Mouse (Mus musculus): ENCODE measurements around the gene Tnni3. TPM values are rescaled to one million over a fixed set of nuclear protein-coding genes. Genes with fewer than 3 reads are reported as not detected.

The Tnni3 gene
- polyA plus RNA-seq, 1 experiment from 2014 or later, result 0.46 TPM

GRCm38 (mm10) chr7:4523205-4524130, 561 bp downstream of the Tnni3 start:
- Histone ChIP-seq H3K27ac (ENCODE audit: low read depth) (no peak overlapping the region), H3K36me3 (replicated peaks; ENCODE audit: insufficient read depth, low read length) (no peaks in the 10 kb centered on the region), H3K9ac (replicated peaks) (no peak overlapping the region), H3K9me3 (ENCODE audit: low read length) (no peaks in the 10 kb centered on the region), H3K4me3 (ENCODE audit: low read depth, low read length) (no peak overlapping the region), H3K27me3 (ENCODE audit: insufficient read depth, low read length) (peaks cover 16% of the 10 kb centered on the region), H3K4me2 (ENCODE audit: low read depth, low read length) (no peak overlapping the region), H3K4me1 (ENCODE audit: insufficient read depth) (peaks cover 14% of the 10 kb centered on the region)
- TF ChIP-seq EP300 (IDR thresholded peaks at IDR 0.05; ENCODE audit: low read depth) (no peak), CTCF (IDR thresholded peaks at IDR 0.05; ENCODE audit: low read depth) (no peak)
- no peak for DNase-seq
- 82% methylated on average over 33 of the region's 33 CpGs for WGBS (ENCODE audit: insufficient replicate concordance)
- no peak for ATAC-seq

GRCm38 (mm10) chr7:4522292-4522691, 1.7 kb downstream of the Tnni3 start:
- WGBS (ENCODE audit: insufficient replicate concordance), result 63% methylated on average over 6 of the region's 6 CpGs
- Histone ChIP-seq H3K9ac (replicated peaks) (no peak overlapping the region), H3K27me3 (ENCODE audit: insufficient read depth, low read length) (peaks cover 16% of the 10 kb centered on the region), H3K9me3 (ENCODE audit: low read length) (no peaks in the 10 kb centered on the region), H3K4me3 (ENCODE audit: low read depth, low read length) (no peak overlapping the region), H3K27ac (ENCODE audit: low read depth) (no peak overlapping the region), H3K36me3 (replicated peaks; ENCODE audit: insufficient read depth, low read length) (no peaks in the 10 kb centered on the region), H3K4me1 (ENCODE audit: insufficient read depth) (peaks cover 14% of the 10 kb centered on the region), H3K4me2 (ENCODE audit: low read depth, low read length) (no peak overlapping the region)
- ATAC-seq (no peak), DNase-seq (no peak)
- TF ChIP-seq EP300 (IDR thresholded peaks at IDR 0.05; ENCODE audit: low read depth), result no peak
- TF ChIP-seq CTCF (IDR thresholded peaks at IDR 0.05; ENCODE audit: low read depth), result no peak

GRCm38 (mm10) chr7:4521231-4522003, 2.6 kb downstream of the Tnni3 start:
- ATAC-seq, result no peak
- DNase-seq, result no peak
- Histone ChIP-seq H3K4me2 (ENCODE audit: low read depth, low read length) (peak overlapping the region; percentile 46), H3K9me3 (ENCODE audit: low read length) (no peaks in the 10 kb centered on the region), H3K4me3 (ENCODE audit: low read depth, low read length) (no peak overlapping the region), H3K9ac (replicated peaks) (no peak overlapping the region), H3K4me1 (ENCODE audit: insufficient read depth) (peaks cover 10% of the 10 kb centered on the region), H3K27me3 (ENCODE audit: insufficient read depth, low read length) (peaks cover 16% of the 10 kb centered on the region), H3K36me3 (replicated peaks; ENCODE audit: insufficient read depth, low read length) (no peaks in the 10 kb centered on the region), H3K27ac (ENCODE audit: low read depth) (no peak overlapping the region)
- 37% methylated on average over 31 of the region's 32 CpGs for WGBS (ENCODE audit: insufficient replicate concordance)
- TF ChIP-seq CTCF (IDR thresholded peaks at IDR 0.05; ENCODE audit: low read depth), result 0 out of 2 replicates have a peak, but pooled peaks have one; percentile 12
- no peak for TF ChIP-seq EP300 (IDR thresholded peaks at IDR 0.05; ENCODE audit: low read depth)

- no peak for ATAC-seq
- Histone ChIP-seq H3K9ac (replicated peaks) (no peak overlapping the region), H3K27me3 (ENCODE audit: insufficient read depth, low read length) (peaks cover 16% of the 10 kb centered on the region), H3K4me2 (ENCODE audit: low read depth, low read length) (no peak overlapping the region), H3K9me3 (ENCODE audit: low read length) (no peaks in the 10 kb centered on the region), H3K36me3 (replicated peaks; ENCODE audit: insufficient read depth, low read length) (no peaks in the 10 kb centered on the region), H3K4me3 (ENCODE audit: low read depth, low read length) (no peak overlapping the region), H3K27ac (ENCODE audit: low read depth) (no peak overlapping the region), H3K4me1 (ENCODE audit: insufficient read depth) (peaks cover 7% of the 10 kb centered on the region; the same call in 1 of the 2 replicates)
- TF ChIP-seq CTCF (IDR thresholded peaks at IDR 0.05; ENCODE audit: low read depth), result no peak
- no peak for TF ChIP-seq EP300 (IDR thresholded peaks at IDR 0.05; ENCODE audit: low read depth)
- 50% methylated on average over 1 of the region's 1 CpGs for WGBS (ENCODE audit: insufficient replicate concordance)
- no peak for DNase-seq
These were observed 5.5 kb downstream of the Tnni3 start for GRCm38 (mm10) chr7:4518487-4518886.

- Histone ChIP-seq H3K4me2 (ENCODE audit: low read depth, low read length) (no peak within 1 kb of the TSS), H3K9me3 (ENCODE audit: low read length) (no peaks in the 10 kb centered on the region), H3K36me3 (replicated peaks; ENCODE audit: insufficient read depth, low read length) (no peaks in the 10 kb centered on the region), H3K27me3 (ENCODE audit: insufficient read depth, low read length) (peaks cover 12% of the 10 kb centered on the region), H3K9ac (replicated peaks) (no peak within 1 kb of the TSS), H3K27ac (ENCODE audit: low read depth) (no peak within 1 kb of the TSS), H3K4me3 (ENCODE audit: low read depth, low read length) (no peak within 1 kb of the TSS), H3K4me1 (ENCODE audit: insufficient read depth) (peaks cover 7% of the 10 kb centered on the region; the same call in 1 of the 2 replicates)
- 27% methylated on average over 4 of the region's 4 CpGs for WGBS (ENCODE audit: insufficient replicate concordance)
- no peak for TF ChIP-seq EP300 (IDR thresholded peaks at IDR 0.05; ENCODE audit: low read depth)
- TF ChIP-seq CTCF (IDR thresholded peaks at IDR 0.05; ENCODE audit: low read depth), result no peak
- DNase-seq, result no peak
- ATAC-seq, result no peak
These were observed 7.5 kb downstream of the Tnni3 start, which contains the start of gene Tnnt1 for GRCm38 (mm10) chr7:4516332-4517050. Tnnt1 (minus strand) TSS chr7:4516382.
